Mouse (Mus musculus) lung, postnatal 0 days (tissue): ENCODE data around the gene Smoc1.

Experiments
- CTCF ChIP-seq: IDR thresholded peaks from 2 replicates; pipeline ENCODE4 v1.5.1; 2016; ENCODE audit warnings: antibody characterized with exemption, mild to moderate bottlenecking
- EP300 ChIP-seq: IDR thresholded peaks from 2 replicates; pipeline ENCODE4 v1.6.1; 2016; ENCODE audit warnings: antibody characterized with exemption, mild to moderate bottlenecking, control low read depth

- no peak for TF ChIP-seq CTCF
- no peak for TF ChIP-seq EP300
These were observed 5.0 kb downstream of the Smoc1 start for GRCm38 (mm10) chr12:81031579-81031978.
